Comparison of ENCODE assay signal across 21 mouse cellular contexts in genomic region chr12:35690914-35691313, GRCm38 (mm10).
A peak's percentile ranks its signal among the peaks of the same experiment; 100 is the strongest.
DNase-seq lines count a peak whose midpoint lies in the region; ATAC-seq and TF ChIP-seq lines count a peak whose summit lies in the region.
"Had no signal": no experiment of that assay in that cellular context is flagged by ENCODE, and none has a peak within 500 bp of the region (broad histone marks: within the 10 kb centered on the region; RNA-seq: fewer than 3 reads in every experiment).

No protein-coding gene starts in this region.

- no peak for TF ChIP-seq CTCF in thymus, adult 2 months (IDR thresholded peaks at IDR 0.05; ENCODE audit: borderline replicate concordance, control insufficient read depth, extremely low read depth, insufficient read depth, low read length, poor library complexity)

- no peaks in the 10 kb centered on the region for H3K9me3 ChIP-seq in forebrain, embryonic 10.5 days
- no peaks in the 10 kb centered on the region for H3K9me3 ChIP-seq in midbrain, embryonic 13.5 days
- H3K9me3 ChIP-seq in kidney, embryonic 16.5 days (ENCODE audit: low read length), result no peaks in the 10 kb centered on the region
- H3K9me3 ChIP-seq: embryonic facial prominence, embryonic 15.5 days; hindbrain, embryonic 15.5 days; limb, embryonic 10.5 days; midbrain, embryonic 10.5 days; neural tube, embryonic 13.5 days had no signal

- no peaks in the 10 kb centered on the region for H3K27me3 ChIP-seq in thymus, adult 2 months (ENCODE audit: control insufficient read depth, insufficient read depth, low read length)
- no peaks in the 10 kb centered on the region for H3K27me3 ChIP-seq in forebrain, embryonic 10.5 days (ENCODE audit: poor library complexity, severe bottlenecking)
- H3K27me3 ChIP-seq in midbrain, embryonic 13.5 days, result no peaks in the 10 kb centered on the region
- H3K27me3 ChIP-seq in kidney, embryonic 16.5 days (ENCODE audit: insufficient read depth, low read length), result no peaks in the 10 kb centered on the region
- H3K27me3 ChIP-seq: embryonic facial prominence, embryonic 15.5 days; hindbrain, embryonic 15.5 days; neural tube, embryonic 13.5 days had no signal

- H3K27ac ChIP-seq in thymus, adult 2 months (ENCODE audit: control insufficient read depth, insufficient read depth, low read length), result no peak overlapping the region; the same call in 1 of the 2 replicates
- no peak overlapping the region for H3K27ac ChIP-seq in forebrain, embryonic 10.5 days
- H3K27ac ChIP-seq in midbrain, embryonic 13.5 days, result no peak overlapping the region
- no peak overlapping the region for H3K27ac ChIP-seq in kidney, embryonic 16.5 days (ENCODE audit: low read length)
- H3K27ac ChIP-seq: embryonic facial prominence, embryonic 15.5 days; heart, adult 2 months; hindbrain, embryonic 15.5 days; layer of hippocampus, adult 2 months; limb, embryonic 10.5 days; midbrain, embryonic 10.5 days; neural tube, embryonic 13.5 days had no signal

- DNase-seq in 416B (ENCODE audit: low read depth), result peak; percentile 32
- peak; percentile 56 for DNase-seq in thymus, adult 2 months
- DNase-seq in forebrain, embryonic 10.5 days (ENCODE audit: extremely low spot score, low spot score), result no peak
- no peak for DNase-seq in urinary bladder, postnatal 36 days (ENCODE audit: low spot score in 2 of 2)
- DNase-seq: adrenal gland, postnatal 14 days; cerebellum, postnatal 25 days; heart, adult 2 months; heart, postnatal 36 days; kidney, postnatal 10 days; lung, adult 18-20 months had no signal

- H3K4me1 ChIP-seq in thymus, adult 2 months (replicated peaks; ENCODE audit: control insufficient read depth, insufficient read depth, low read length), result peaks cover 5% of the 10 kb centered on the region
- no peaks in the 10 kb centered on the region for H3K4me1 ChIP-seq in forebrain, embryonic 10.5 days
- H3K4me1 ChIP-seq in midbrain, embryonic 13.5 days (replicated peaks), result no peaks in the 10 kb centered on the region
- no peaks in the 10 kb centered on the region for H3K4me1 ChIP-seq in kidney, embryonic 16.5 days (ENCODE audit: insufficient read depth, low read length)
- H3K4me1 ChIP-seq: embryonic facial prominence, embryonic 15.5 days; hindbrain, embryonic 15.5 days; limb, embryonic 10.5 days; midbrain, embryonic 10.5 days; neural tube, embryonic 13.5 days had no signal

- H3K4me2 ChIP-seq in midbrain, embryonic 13.5 days (replicated peaks), result no peak overlapping the region
- no peak overlapping the region for H3K4me2 ChIP-seq in kidney, embryonic 16.5 days (replicated peaks; ENCODE audit: low read depth, low read length)
- H3K4me2 ChIP-seq: embryonic facial prominence, embryonic 15.5 days; hindbrain, embryonic 15.5 days; neural tube, embryonic 13.5 days had no signal

- H3K9ac ChIP-seq in midbrain, embryonic 13.5 days (replicated peaks), result no peak overlapping the region
- H3K9ac ChIP-seq in kidney, embryonic 16.5 days (replicated peaks; ENCODE audit: low read length), result no peak overlapping the region
- H3K9ac ChIP-seq: embryonic facial prominence, embryonic 15.5 days; hindbrain, embryonic 15.5 days; neural tube, embryonic 13.5 days had no signal

- no peak for TF ChIP-seq POLR2A in thymus, adult 2 months (IDR thresholded peaks at IDR 0.05; ENCODE audit: control insufficient read depth, extremely low read depth, insufficient read depth, low read length, poor library complexity)

- no peak overlapping the region for H3K4me3 ChIP-seq in thymus, adult 2 months (ENCODE audit: control insufficient read depth, insufficient read depth, low read length)
- H3K4me3 ChIP-seq in forebrain, embryonic 10.5 days, result no peak overlapping the region
- H3K4me3 ChIP-seq in midbrain, embryonic 13.5 days (replicated peaks), result no peak overlapping the region
- no peak overlapping the region for H3K4me3 ChIP-seq in kidney, embryonic 16.5 days (ENCODE audit: low read length)
- H3K4me3 ChIP-seq: embryonic facial prominence, embryonic 15.5 days; heart, adult 2 months; hindbrain, embryonic 15.5 days; layer of hippocampus, adult 2 months; limb, embryonic 10.5 days; midbrain, embryonic 10.5 days; neural tube, embryonic 13.5 days had no signal

- peak; percentile 36 for ATAC-seq in activated CD4-positive, CD25-positive, alpha-beta regulatory T cell, adult 4 months
- peak; percentile 63; the same call in 1 of the 2 replicates for ATAC-seq in megakaryocyte-erythroid progenitor cell, adult 5-6 weeks (replicated peaks; ENCODE audit: low FRiP score, low TSS enrichment, poor library complexity, severe bottlenecking)
- ATAC-seq in midbrain, embryonic 13.5 days, result no peak
- ATAC-seq in kidney, embryonic 16.5 days (ENCODE audit: low FRiP score, low TSS enrichment), result no peak
- ATAC-seq: intestine, embryonic 16.5 days had no signal

- no peaks in the 10 kb centered on the region for H3K36me3 ChIP-seq in thymus, adult 2 months (ENCODE audit: control insufficient read depth, insufficient read depth, low read length)
- no peaks in the 10 kb centered on the region for H3K36me3 ChIP-seq in forebrain, embryonic 10.5 days (replicated peaks)
- no peaks in the 10 kb centered on the region for H3K36me3 ChIP-seq in midbrain, embryonic 13.5 days
- no peaks in the 10 kb centered on the region for H3K36me3 ChIP-seq in kidney, embryonic 16.5 days (ENCODE audit: insufficient read depth, low read length)
- H3K36me3 ChIP-seq: embryonic facial prominence, embryonic 15.5 days; hindbrain, embryonic 15.5 days; limb, embryonic 10.5 days; midbrain, embryonic 10.5 days; neural tube, embryonic 13.5 days had no signal

- WGBS in thymus, adult 2 months, result 8% methylated on average over 3 of the region's 3 CpGs
- 83% methylated on average over 3 of the region's 3 CpGs for WGBS in forebrain, embryonic 10.5 days
- 91% methylated on average over 3 of the region's 3 CpGs for WGBS in midbrain, embryonic 13.5 days
- 73% methylated on average over 3 of the region's 3 CpGs for WGBS in kidney, embryonic 16.5 days

Comparison
In these comparisons a context has a peak if more than half of its experiments do, and no peak if none do; other contexts are left out.
1. DNase-seq: peak in 416B (single experiment) and thymus, adult 2 months (single experiment); none in forebrain, embryonic 10.5 days (single experiment) and urinary bladder, postnatal 36 days (0 of 2).
2. ATAC-seq: peak in activated CD4-positive, CD25-positive, alpha-beta regulatory T cell, adult 4 months (single experiment) and megakaryocyte-erythroid progenitor cell, adult 5-6 weeks (single experiment); none in midbrain, embryonic 13.5 days (single experiment) and kidney, embryonic 16.5 days (single experiment).